Mouse (Mus musculus) gastrocnemius, postnatal 10 days (tissue): ENCODE results near the gene Il3ra. TPM values are rescaled to one million over a fixed set of nuclear protein-coding genes. Genes with fewer than 3 reads are reported as not detected.

ENCODE experiments used
- DNase-seq: peaks from one replicate; pipeline ENCODE4 v3.0.0; 2021; ENCODE audit warnings: mixed read lengths
- total RNA-seq, 2 experiments: library from RNA; stranded (reverse); gene quantifications; 2 replicates each; pipeline ENCODE4 v1.2.3; 2021

The Il3ra gene
- total RNA-seq, 2 experiments from 2014 or later, result 3.5 to 5.7 TPM

DNA sequence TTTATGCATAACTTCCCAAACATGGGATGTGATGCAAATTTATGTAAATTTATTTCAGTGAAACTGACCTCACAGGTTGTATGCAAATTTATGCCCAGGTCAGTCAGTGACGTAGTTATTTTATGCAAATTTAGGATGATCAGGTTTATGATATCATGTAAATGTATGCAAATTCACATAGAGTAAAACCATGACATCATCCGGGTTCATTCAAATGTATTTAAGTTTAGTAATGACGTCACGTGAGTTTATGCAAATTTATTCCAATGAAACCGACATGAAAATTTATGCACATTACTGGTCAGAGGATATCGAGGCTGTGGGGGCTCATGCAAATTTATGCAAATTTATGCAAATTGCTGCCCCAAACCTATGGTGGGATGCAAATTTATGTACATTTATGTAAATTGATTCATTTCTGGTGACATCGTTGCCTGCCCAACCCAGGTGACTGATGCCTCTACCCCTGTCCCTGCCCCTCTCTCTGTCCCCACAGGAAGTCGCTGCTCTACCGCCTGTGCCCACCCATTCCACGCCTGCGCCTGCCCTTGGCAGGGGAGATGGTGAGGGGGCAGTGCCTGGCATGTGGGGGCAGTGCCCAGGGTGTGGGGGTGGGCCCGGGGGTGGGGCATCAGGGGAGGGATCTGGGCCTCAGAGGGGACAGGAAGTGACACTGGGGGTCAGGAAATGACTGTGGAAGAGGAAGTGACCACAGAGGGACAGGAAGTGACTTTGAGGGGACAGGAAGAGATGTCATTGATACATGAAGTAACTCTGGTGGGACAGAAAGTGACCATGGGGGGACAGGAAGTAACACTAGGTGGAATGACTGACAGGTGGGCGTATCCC lies 8.7 kb downstream of the Il3ra start:
- no peak for DNase-seq

DNA sequence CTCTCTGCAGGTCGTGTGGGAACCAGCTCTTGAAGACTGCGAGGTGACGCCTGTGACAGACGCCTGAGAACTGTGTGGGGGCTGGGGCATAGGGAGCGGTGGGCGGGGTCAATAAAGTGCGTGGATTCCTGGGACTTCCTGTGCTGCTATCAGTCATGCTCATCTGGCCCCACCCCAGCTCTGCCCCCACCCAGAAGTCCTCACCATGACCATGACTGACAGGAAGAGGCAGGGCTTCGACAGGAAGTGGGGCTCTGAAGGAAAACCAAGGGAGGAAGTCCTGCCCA lies 9.2 kb downstream of the Il3ra start:
- no peak for DNase-seq

DNA sequence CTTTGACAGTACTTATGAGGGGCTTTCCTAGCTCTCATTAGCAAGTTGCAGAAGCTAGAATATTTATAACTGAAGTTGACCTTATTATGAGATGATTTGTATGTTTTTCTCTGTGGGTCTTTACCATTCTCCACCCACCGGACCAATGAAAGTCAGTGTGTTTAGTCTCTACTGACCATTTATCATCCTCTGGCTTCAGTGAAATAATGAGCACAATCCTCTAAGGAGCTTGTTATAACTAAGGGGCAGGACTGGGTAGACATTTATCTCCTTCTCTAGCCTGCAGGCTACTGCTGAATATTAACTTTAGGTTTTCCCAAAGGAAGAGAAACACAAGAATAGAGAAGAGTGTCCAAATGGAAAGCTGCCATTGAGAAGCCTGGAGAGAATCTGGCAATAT lies 49.5 kb downstream of the Il3ra start:
- no peak for DNase-seq

DNA sequence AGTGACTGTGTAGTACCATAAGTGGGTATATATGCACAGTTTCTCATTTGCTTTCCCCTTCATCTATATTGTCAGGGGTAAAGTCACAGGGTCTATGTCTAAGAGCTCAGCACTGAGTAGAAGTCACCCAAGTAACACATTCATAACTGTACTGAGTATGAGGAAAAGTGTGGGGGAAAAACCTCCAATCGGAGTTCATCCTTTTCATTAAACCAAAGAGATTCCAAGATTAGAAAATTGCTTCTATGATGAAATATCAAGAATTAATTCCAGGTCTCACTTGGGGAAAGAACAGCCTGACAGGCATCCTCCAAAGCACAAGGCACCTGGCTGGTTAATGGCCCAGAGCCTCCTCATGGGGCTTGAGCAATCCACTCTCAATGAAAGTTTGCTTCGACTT lies 54.9 kb downstream of the Il3ra start, which contains the start of gene Olfr721-ps1:
Gene Olfr721-ps1, plus strand, starts transcription at position 301 of the 400 bp plus-strand sequence.
- DNase-seq, result no peak

Other genes with a start within 250 kb of the Il3ra start
- gene Psmd6, start 225.3 kb upstream of the Il3ra start, total RNA-seq, result 100 to 1,000 TPM; 177 to 194 TPM
- gene Olfr720, start 159.4 kb upstream of the Il3ra start, total RNA-seq, result not detected
- gene Olfr31, start 23.4 kb upstream of the Il3ra start, total RNA-seq, result not detected
- not detected for gene Olfr721-ps1, start 55.0 kb downstream of the Il3ra start, total RNA-seq